24 mouse cellular contexts compared by ENCODE assay signal in the genomic region with DNA sequence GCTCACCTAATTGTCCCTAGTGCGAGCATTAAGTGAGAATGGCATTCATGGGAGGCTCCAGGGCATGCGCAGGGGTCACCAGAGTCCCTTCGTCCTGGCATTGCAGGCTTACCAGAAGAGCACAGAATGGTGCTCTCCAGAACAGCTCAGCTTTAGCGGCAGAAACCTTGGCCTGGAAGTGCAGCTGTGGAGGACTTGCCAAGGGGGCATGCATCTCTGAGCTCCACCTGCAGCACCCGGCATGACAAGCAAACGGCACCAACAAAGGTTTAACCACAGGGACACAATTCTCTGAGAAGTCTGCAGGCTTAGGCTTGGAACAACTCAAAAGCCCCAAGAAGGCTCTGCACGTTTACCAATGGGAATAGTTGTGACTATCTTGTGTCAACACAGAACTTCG.
"Had no signal": no experiment of that assay in that cellular context is flagged by ENCODE, and none has a peak within 500 bp of the region (broad histone marks: within the 10 kb centered on the region; RNA-seq: fewer than 3 reads in every experiment).

No protein-coding gene starts in this region.

- H3K4me2 ChIP-seq: intestine, embryonic 15.5 days; limb, embryonic 12.5 days; limb, embryonic 15.5 days; liver, embryonic 12.5 days; liver, embryonic 15.5 days; midbrain, embryonic 11.5 days; neural tube, embryonic 13.5 days; stomach, embryonic 15.5 days had no signal

- ATAC-seq: intestine, embryonic 15.5 days; liver, embryonic 12.5 days had no signal

- H3K9ac ChIP-seq: intestine, embryonic 15.5 days; limb, embryonic 12.5 days; limb, embryonic 15.5 days; liver, embryonic 12.5 days; liver, embryonic 15.5 days; neural tube, embryonic 13.5 days; stomach, embryonic 15.5 days had no signal

- H3K27ac ChIP-seq: intestine, embryonic 15.5 days; layer of hippocampus, adult 2 months; left cerebral cortex, adult 2 months; limb, embryonic 12.5 days; limb, embryonic 15.5 days; liver, embryonic 12.5 days; liver, embryonic 15.5 days; neural tube, embryonic 13.5 days; stomach, embryonic 15.5 days had no signal

- DNase-seq: kidney, adult 11 months; kidney, adult 9 months; kidney, postnatal 14 days; kidney, postnatal 4 days; layer of hippocampus, adult 9-11 months; layer of hippocampus, postnatal 36 days; left cerebral cortex, postnatal 4 days; lung, adult 2 months; lung, postnatal 14 days; lung, postnatal 4 days; midbrain, embryonic 14.5 days; retina, postnatal 1 day; right cerebral cortex, postnatal 25 days; spleen, adult 18-20 months had no signal

- H3K4me1 ChIP-seq: limb, embryonic 12.5 days had no signal

- H3K4me3 ChIP-seq: intestine, embryonic 15.5 days; layer of hippocampus, adult 2 months; left cerebral cortex, adult 2 months; limb, embryonic 12.5 days; limb, embryonic 15.5 days; liver, embryonic 12.5 days; liver, embryonic 15.5 days; neural tube, embryonic 13.5 days; stomach, embryonic 15.5 days had no signal

- H3K9me3 ChIP-seq: intestine, embryonic 15.5 days; limb, embryonic 12.5 days; limb, embryonic 15.5 days; liver, embryonic 12.5 days; liver, embryonic 15.5 days; neural tube, embryonic 13.5 days; stomach, embryonic 15.5 days had no signal

- H3K27me3 ChIP-seq: intestine, embryonic 15.5 days; limb, embryonic 12.5 days; limb, embryonic 15.5 days; liver, embryonic 12.5 days; liver, embryonic 15.5 days; neural tube, embryonic 13.5 days; stomach, embryonic 15.5 days had no signal

- H3K36me3 ChIP-seq: intestine, embryonic 15.5 days; limb, embryonic 12.5 days; limb, embryonic 15.5 days; liver, embryonic 12.5 days; liver, embryonic 15.5 days; neural tube, embryonic 13.5 days; stomach, embryonic 15.5 days had no signal
